Mouse (Mus musculus) adrenal gland, adult (tissue): Measurements from ENCODE around the gene Cpm.

Source experiments
- DNase-seq, 2 experiments: peaks; one replicate each; pipeline ENCODE4 v3.0.0; 2022 to 2023; ENCODE audit warnings: low spot score in 1 of 2; ENCODE audit not compliant: inconsistent age in 2 of 2

Cpm gene

DNA sequence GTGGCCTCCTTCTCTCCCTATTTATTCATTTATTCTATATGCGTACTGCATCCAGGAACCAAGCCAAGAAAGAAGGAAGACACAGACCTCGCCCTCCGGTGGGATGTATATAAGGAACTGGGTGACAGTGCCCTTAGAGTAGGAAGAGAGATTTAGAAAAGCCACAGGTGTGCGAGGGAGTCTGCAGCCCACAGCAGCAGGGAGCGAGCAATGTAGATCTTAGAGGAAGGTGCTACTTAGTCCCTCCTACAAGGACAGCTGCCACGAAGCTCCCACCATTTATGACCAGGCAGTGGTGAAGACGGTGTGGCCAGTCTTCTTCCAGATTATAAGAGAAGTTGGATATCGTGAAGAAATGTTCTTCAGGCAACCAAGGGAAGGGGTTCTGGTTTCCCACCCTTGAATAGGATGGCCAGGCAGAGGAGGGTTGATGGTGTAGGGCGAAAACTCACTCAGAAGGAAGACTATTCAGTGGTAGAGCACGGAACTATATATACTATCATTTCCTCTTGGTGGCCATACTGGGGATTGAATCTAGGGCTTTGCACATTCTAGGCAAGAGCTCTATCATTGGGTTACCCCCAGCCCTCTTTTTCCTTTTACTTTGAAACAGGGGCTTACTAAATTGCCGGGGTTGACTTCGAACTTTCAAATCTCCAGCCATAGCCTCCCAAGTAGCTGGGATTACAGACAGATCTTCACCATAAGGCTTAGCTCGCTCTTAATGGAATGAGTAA is 42.8 kb downstream of the Cpm start:
- no peak for DNase-seq

- DNase-seq = no peak
Measured at GRCm38 (mm10) chr10:117672693-117673092, 43.4 kb downstream of the Cpm start.

DNA sequence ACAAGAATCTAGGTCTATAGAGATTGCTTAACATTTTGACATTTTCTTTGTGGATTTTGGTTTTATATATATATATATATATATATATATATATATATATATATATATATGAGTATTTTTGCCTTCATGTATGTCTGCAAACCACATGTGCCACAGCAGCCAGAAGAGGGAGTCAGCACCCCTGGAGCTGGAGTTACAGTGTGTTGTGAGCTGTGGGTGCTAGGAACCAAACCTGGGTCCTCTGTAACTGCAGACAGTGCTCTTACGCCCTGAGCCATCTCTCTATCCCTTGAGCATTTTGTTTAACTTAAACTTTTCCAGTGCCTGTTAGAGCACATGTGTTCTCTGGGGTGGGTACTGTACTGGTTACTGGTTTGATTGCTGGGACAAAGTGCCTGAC is 44.6 kb downstream of the Cpm start:
- DNase-seq = no peak

GRCm38 (mm10) chr10:117674359-117675019 is 45.2 kb downstream of the Cpm start:
- DNase-seq = no peak

GRCm38 (mm10) chr10:117675096-117676035 is 46.1 kb downstream of the Cpm start:
- peak; percentile 61 to 79 for DNase-seq

DNA sequence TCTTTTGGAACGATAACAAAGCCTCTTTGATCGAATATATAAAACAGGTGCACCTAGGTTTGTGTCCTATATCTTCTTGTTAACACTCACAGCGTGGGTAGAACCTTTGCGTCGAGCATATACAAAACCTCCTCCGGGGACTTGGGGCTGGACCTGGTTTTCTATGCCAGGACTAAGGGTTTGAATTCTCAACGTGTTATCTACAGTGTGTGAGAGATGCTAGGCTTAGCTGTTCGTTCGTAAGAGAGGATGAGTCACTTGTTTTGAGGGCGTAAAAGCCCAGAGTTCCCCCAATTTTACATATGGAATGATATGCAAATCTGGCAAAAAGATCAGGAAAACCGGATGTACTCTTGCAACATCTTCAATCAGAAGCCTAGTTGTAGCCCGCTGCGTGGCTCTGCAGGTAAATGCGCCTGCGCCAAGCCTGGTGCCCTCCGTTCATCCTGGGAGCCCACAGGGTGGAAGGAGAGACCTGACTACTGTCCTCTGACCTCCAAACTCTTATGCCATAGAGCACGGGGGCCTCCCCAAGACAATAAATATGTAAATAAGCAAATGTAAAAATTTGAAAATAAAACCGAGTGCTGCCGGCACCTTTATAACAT is 46.8 kb downstream of the Cpm start:
- peak; percentile 24 to 79 for DNase-seq

GRCm38 (mm10) chr10:117676644-117677313 is 47.5 kb downstream of the Cpm start:
- peak; percentile 52 to 80 for DNase-seq

- peak; percentile 67 to 83 for DNase-seq
Measured at GRCm38 (mm10) chr10:117677494-117678236, 48.4 kb downstream of the Cpm start.

- peak; percentile 34 to 83 for DNase-seq
Measured at GRCm38 (mm10) chr10:117678357-117678756, 49.1 kb downstream of the Cpm start.

DNA sequence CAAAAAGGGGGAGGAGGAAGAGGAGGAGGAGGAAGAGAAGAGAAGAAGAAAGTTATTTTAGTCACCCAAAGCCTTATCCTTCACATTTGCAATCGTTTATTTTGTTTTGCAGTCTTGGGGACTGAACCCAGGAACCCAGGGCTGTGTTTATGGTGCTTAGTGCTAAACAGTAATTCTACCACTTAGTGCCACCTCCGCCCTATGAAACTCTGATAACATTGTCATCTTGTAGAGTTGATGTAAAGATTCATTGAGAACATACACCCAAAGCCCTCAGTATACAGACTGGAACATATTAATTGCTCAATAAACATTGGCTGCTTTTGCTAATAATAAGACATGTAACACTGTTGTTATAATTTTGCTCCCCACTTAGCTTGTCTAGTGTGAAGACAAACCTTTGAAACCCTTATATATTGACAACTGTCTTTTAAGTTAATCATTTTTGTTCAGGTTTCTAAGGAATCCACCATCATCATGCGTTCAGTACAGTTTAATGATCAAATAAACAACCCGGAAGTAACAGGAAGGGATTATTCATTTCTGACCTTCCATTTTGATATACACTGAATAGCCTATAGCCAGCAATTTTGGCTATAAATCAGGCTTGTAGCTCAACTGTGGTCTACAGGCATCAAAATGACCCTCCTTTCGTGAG is 49.9 kb downstream of the Cpm start:
- DNase-seq = no peak

- DNase-seq = no peak
Measured at GRCm38 (mm10) chr10:117679963-117680473, 50.7 kb downstream of the Cpm start.

DNA sequence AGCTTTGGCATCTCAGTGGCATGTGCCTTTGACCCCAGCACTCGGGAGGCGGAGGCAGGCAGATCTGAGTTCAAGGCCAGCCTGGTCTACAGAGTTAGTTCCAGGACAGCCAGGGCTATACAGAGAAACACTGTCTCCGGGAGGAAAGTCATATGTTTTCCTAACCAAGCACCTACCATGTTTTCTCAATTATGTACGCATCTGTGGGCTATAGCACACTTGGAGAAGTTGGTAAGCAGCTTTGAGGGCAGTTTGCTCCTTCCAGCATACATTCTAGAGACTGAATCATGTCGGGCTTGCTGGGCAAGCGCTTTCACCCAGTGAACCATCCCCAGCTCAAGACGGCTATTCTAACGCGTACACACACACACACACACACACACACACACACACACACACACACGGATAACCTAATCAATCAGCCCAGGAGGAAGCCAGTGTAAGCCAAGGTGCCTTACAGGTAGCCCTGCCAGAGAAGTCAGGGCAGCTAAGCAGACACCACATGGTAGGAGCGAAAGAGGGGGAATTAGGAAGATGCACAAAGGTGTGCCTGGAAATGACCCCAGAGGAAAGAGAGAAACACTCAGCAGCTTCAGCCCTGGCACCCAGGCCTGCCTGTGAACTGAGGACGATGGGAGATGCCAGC is 51.7 kb downstream of the Cpm start:
- no peak for DNase-seq

DNA sequence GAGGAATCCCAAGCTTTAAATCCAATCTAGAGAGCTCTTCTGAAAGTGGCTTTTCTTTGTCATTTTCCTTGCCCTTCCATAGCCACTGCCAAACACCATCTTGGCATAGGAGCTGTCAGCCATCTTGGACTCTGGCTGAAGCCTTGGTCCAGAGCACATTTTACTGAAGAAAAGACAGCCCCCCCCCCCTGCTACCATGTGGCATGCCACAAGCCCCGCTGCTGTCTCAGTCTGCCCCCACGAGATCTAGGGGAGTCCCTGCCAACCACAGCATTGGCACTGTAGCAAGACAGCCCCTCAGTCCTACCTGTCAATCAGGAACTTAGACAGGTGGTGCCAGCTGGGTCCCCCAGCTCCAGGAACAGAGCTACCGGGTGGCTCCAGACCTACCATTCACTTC is 52.2 kb downstream of the Cpm start:
- DNase-seq = no peak

- peak; percentile 36 to 73 for DNase-seq
Measured at GRCm38 (mm10) chr10:117681999-117682857, 52.9 kb downstream of the Cpm start.

- DNase-seq = no peak
Measured at GRCm38 (mm10) chr10:117682858-117683733, 53.8 kb downstream of the Cpm start.

- DNase-seq = no peak
Measured at GRCm38 (mm10) chr10:117683734-117684037, 54.4 kb downstream of the Cpm start.
